17 mouse cellular contexts compared by ENCODE assay signal in the genomic region with DNA sequence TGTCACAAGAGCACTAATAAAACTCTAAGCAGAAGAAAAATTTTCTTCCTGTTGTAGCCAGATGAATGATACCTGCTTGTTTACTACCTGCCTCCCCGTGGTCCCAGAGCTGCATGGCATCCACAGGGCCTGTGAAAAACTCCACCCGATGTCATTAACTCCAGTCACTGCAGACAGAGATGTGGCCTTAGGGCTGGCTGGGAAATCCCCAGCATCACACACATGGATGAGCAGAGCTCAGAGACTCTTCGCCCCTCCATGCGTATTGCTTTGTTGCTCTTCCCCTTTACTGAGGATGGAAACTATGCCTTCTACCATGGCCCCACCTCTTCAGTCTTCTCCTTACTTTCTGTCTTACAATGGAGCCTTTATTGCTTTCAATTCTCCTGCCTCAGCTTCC. TPM values are rescaled to one million over a fixed set of nuclear protein-coding genes. Genes with fewer than 3 reads are reported as not detected.
A peak's percentile ranks its signal among the peaks of the same experiment; 100 is the strongest.
DNase-seq lines count a peak whose midpoint lies in the region; ATAC-seq and TF ChIP-seq lines count a peak whose summit lies in the region.
"Had no signal": no experiment of that assay in that cellular context is flagged by ENCODE, and none has a peak within 500 bp of the region (broad histone marks: within the 10 kb centered on the region; RNA-seq: fewer than 3 reads in every experiment).

No protein-coding gene starts in this region.

- H3K9ac ChIP-seq in neural tube, embryonic 15.5 days (replicated peaks), result no peak overlapping the region
- H3K9ac ChIP-seq: lung, embryonic 15.5 days had no signal

- H3K9me3 ChIP-seq in neural tube, embryonic 15.5 days (replicated peaks), result no peaks in the 10 kb centered on the region
- H3K9me3 ChIP-seq: forebrain, embryonic 10.5 days; lung, embryonic 15.5 days; midbrain, embryonic 10.5 days had no signal

- 91% methylated on average over 4 of the region's 4 CpGs for WGBS in lung, adult 2 months
- 29% methylated on average over 4 of the region's 4 CpGs for WGBS in neural tube, embryonic 15.5 days

- H3K4me2 ChIP-seq in neural tube, embryonic 15.5 days, result no peak overlapping the region
- H3K4me2 ChIP-seq: liver, embryonic 11.5 days; lung, embryonic 15.5 days had no signal

- H3K4me1 ChIP-seq in lung, adult 2 months (ENCODE audit: control insufficient read depth, insufficient read depth, low read length), result no peaks in the 10 kb centered on the region
- no peaks in the 10 kb centered on the region for H3K4me1 ChIP-seq in neural tube, embryonic 15.5 days
- H3K4me1 ChIP-seq: lung, embryonic 15.5 days had no signal

- TF ChIP-seq CTCF in lung, adult 2 months (IDR thresholded peaks at IDR 0.05; ENCODE audit: insufficient read depth, low read length), result no peak

- no peak overlapping the region for H3K27ac ChIP-seq in neural tube, embryonic 15.5 days (replicated peaks)
- H3K27ac ChIP-seq: forebrain, embryonic 10.5 days; lung, embryonic 15.5 days had no signal

- no peaks in the 10 kb centered on the region for H3K36me3 ChIP-seq in neural tube, embryonic 15.5 days
- H3K36me3 ChIP-seq: forebrain, embryonic 10.5 days; lung, embryonic 15.5 days; midbrain, embryonic 10.5 days had no signal

- ATAC-seq in granulocyte monocyte progenitor cell, adult 5-6 weeks (replicated peaks; ENCODE audit: poor library complexity, severe bottlenecking), result peak; percentile 62
- peak; percentile 35; the same call in 1 of the 2 replicates for ATAC-seq in neural tube, embryonic 15.5 days (ENCODE audit: low FRiP score)
- no peak for ATAC-seq in cerebellum, adult (ENCODE audit: insufficient number of reproducible peaks, low FRiP score, low TSS enrichment)

- no peak overlapping the region for H3K4me3 ChIP-seq in lung, adult 2 months (replicated peaks; ENCODE audit: extremely low read depth, low read depth, low read length)
- H3K4me3 ChIP-seq in neural tube, embryonic 15.5 days (replicated peaks), result no peak overlapping the region
- H3K4me3 ChIP-seq: forebrain, embryonic 10.5 days; lung, embryonic 15.5 days; midbrain, embryonic 10.5 days; myocyte had no signal

- no peaks in the 10 kb centered on the region for H3K27me3 ChIP-seq in neural tube, embryonic 15.5 days (replicated peaks)
- H3K27me3 ChIP-seq: lung, embryonic 15.5 days had no signal

- TF ChIP-seq POLR2A in lung, adult 2 months (IDR thresholded peaks at IDR 0.05; ENCODE audit: borderline replicate concordance, extremely low read depth, low read depth, low read length), result no peak

- DNase-seq in lung, postnatal 36 days, result peak; percentile 15
- DNase-seq in lung, adult 2 months, result no peak
- no peak for DNase-seq in thymus, postnatal 0 days (ENCODE audit: low spot score)
- no peak for DNase-seq in ovary, adult 18-20 months (ENCODE audit: low spot score)
- DNase-seq: cerebellum, adult 11 months; cerebellum, postnatal 25 days; gastrocnemius, postnatal 36 days; kidney, adult 2 months; kidney, postnatal 36 days had no signal

RNA-seq across cellular contexts. Expression of a gene that starts 55.5 kb away (rescaled TPM):
- 1.2 and 1.5 TPM in 2 replicates for polyA plus RNA-seq in lung, adult 2 months (2012; rRNA removed)
- 0.41 TPM in 1 of 2 replicates, not detected in the other for total RNA-seq in granulocyte monocyte progenitor cell, adult 5-6 weeks (2014; fragmentation: Nextera tagmentation)
- 0.73 TPM in 1 of 2 replicates, not detected in the other for total RNA-seq in granulocyte monocyte progenitor cell, adult 5-6 weeks (2017)
- polyA plus RNA-seq in neural tube, embryonic 15.5 days (2015; fragmentation: Nextera tagmentation; extraction: Ambion mirVana), result 7.1 and 10.2 TPM in 2 replicates
- polyA plus RNA-seq in thymus, postnatal 0 days (2015; fragmentation: Nextera tagmentation; extraction: Ambion mirVana), result 0.25 and 0.45 TPM in 2 replicates
